ENCODE assay signal across 8 mouse cellular contexts in the genomic region with DNA sequence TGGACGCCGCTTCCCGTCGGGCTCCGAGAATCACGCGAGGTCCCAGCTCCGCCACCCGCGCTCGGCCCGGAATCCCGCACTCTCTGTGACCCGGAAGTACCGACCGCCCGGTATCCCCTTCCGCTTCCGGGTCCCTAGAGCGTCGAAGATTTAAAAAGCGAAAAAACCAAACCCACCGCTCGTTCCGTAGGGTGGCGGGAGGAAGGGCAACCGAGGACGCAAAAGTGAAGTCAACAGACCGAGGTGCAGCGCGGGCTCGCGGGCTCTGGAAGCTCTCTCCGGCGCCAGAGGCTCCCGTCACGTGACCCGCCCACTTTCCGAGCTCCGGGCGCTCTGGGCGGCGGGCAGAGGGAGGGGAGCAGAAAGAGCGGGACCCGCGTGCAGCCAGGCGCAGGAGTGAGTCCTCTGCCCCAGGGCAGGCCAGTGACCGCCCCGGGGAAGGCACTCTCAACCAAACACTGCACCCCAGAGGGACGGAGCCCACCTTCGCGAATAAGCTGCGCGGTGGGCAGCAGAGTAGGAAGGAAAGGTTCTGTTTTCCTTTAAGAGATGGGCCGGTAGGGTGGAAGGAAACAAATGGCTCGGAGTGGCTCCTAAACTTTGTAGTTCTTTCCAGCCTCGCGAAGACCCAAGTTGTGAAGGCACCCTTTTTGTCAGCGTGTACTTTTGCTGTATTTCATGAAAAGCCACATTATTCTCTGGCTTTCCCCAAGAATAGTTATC. TPM values are rescaled to one million over a fixed set of nuclear protein-coding genes. Genes with fewer than 3 reads are reported as not detected.
A peak's percentile ranks its signal among the peaks of the same experiment; 100 is the strongest.
DNase-seq lines count a peak whose midpoint lies in the region; ATAC-seq lines count a peak whose summit lies in the region.

Supt16 (minus strand) TSS at position 261 of the 723 bp plus-strand sequence.

- peaks cover 33% of the 10 kb centered on the region for H3K4me1 ChIP-seq in forebrain, embryonic 10.5 days
- H3K4me1 ChIP-seq in heart, embryonic 16.5 days (ENCODE audit: control insufficient read depth, insufficient read depth, low read length) = peaks cover 16% of the 10 kb centered on the region
- peaks cover 58% of the 10 kb centered on the region for H3K4me1 ChIP-seq in liver, embryonic 15.5 days (replicated peaks)
- peaks cover 7% of the 10 kb centered on the region for H3K4me1 ChIP-seq in neural tube, embryonic 12.5 days

- peak; percentile 88 for ATAC-seq in CD4-positive, CD25-positive, alpha-beta regulatory T cell, adult 4 months
- peak; percentile 91 for ATAC-seq in heart, embryonic 16.5 days (replicated peaks; ENCODE audit: extremely low read depth, insufficient read depth, low FRiP score)
- peak; percentile 90 for ATAC-seq in liver, embryonic 15.5 days (ENCODE audit: insufficient read depth)
- ATAC-seq in neural tube, embryonic 12.5 days (ENCODE audit: low FRiP score, low read depth) = peak; percentile 98

- DNase-seq in c-Kit-negative CD71-positive TER-119-positive erythroid progenitor cells, embryonic 14.5 days (ENCODE audit: low read depth, low spot score) = peak; percentile 74
- DNase-seq in forebrain, embryonic 10.5 days (ENCODE audit: extremely low spot score, low spot score) = peak; percentile 86
- peak; percentile 81 to 88 for DNase-seq in kidney, postnatal 36 days
- DNase-seq in telencephalon, adult 2 months (ENCODE audit: low read depth, low spot score) = peak; percentile 55

- H3K27ac ChIP-seq in forebrain, embryonic 10.5 days = peak within 1 kb of the TSS; percentile 99
- H3K27ac ChIP-seq in heart, embryonic 16.5 days (ENCODE audit: low read length) = peak within 1 kb of the TSS; percentile 98
- H3K27ac ChIP-seq in liver, embryonic 15.5 days (replicated peaks) = peak within 1 kb of the TSS; percentile 99
- H3K27ac ChIP-seq in neural tube, embryonic 12.5 days = peak within 1 kb of the TSS; percentile 90

- H3K27me3 ChIP-seq in forebrain, embryonic 10.5 days (ENCODE audit: poor library complexity, severe bottlenecking) = no peaks in the 10 kb centered on the region
- H3K27me3 ChIP-seq in heart, embryonic 16.5 days (ENCODE audit: control insufficient read depth, insufficient read depth, low read length) = no peaks in the 10 kb centered on the region
- no peaks in the 10 kb centered on the region for H3K27me3 ChIP-seq in liver, embryonic 15.5 days
- no peaks in the 10 kb centered on the region for H3K27me3 ChIP-seq in neural tube, embryonic 12.5 days (replicated peaks)

- peaks cover 66% of the 10 kb centered on the region for H3K36me3 ChIP-seq in forebrain, embryonic 10.5 days (replicated peaks)
- peaks cover 19% of the 10 kb centered on the region for H3K36me3 ChIP-seq in heart, embryonic 16.5 days (ENCODE audit: control insufficient read depth, insufficient read depth)
- H3K36me3 ChIP-seq in liver, embryonic 15.5 days (replicated peaks) = peaks cover 42% of the 10 kb centered on the region
- peaks cover 32% of the 10 kb centered on the region for H3K36me3 ChIP-seq in neural tube, embryonic 12.5 days

- H3K9me3 ChIP-seq in forebrain, embryonic 10.5 days = no peaks in the 10 kb centered on the region
- H3K9me3 ChIP-seq in heart, embryonic 16.5 days (replicated peaks; ENCODE audit: control insufficient read depth, low read length) = no peaks in the 10 kb centered on the region
- H3K9me3 ChIP-seq in liver, embryonic 15.5 days (replicated peaks) = no peaks in the 10 kb centered on the region
- no peaks in the 10 kb centered on the region for H3K9me3 ChIP-seq in neural tube, embryonic 12.5 days

- H3K4me3 ChIP-seq in forebrain, embryonic 10.5 days = peak within 1 kb of the TSS; percentile 80
- peak within 1 kb of the TSS; percentile 100 for H3K4me3 ChIP-seq in heart, embryonic 16.5 days (ENCODE audit: low read length)
- peak within 1 kb of the TSS; percentile 99 for H3K4me3 ChIP-seq in liver, embryonic 15.5 days (replicated peaks)
- H3K4me3 ChIP-seq in neural tube, embryonic 12.5 days = peak within 1 kb of the TSS; percentile 99

- WGBS in forebrain, embryonic 10.5 days = under 1% methylated on average over 59 of the region's 59 CpGs
- WGBS in heart, embryonic 16.5 days = under 1% methylated on average over 59 of the region's 59 CpGs
- under 1% methylated on average over 59 of the region's 59 CpGs for WGBS in liver, embryonic 15.5 days (ENCODE audit: insufficient replicate concordance)
- under 1% methylated on average over 59 of the region's 59 CpGs for WGBS in neural tube, embryonic 12.5 days

- peak within 1 kb of the TSS; percentile 86 for H3K4me2 ChIP-seq in heart, embryonic 16.5 days (ENCODE audit: low read depth, low read length)
- peak within 1 kb of the TSS; percentile 76 for H3K4me2 ChIP-seq in liver, embryonic 15.5 days
- peak within 1 kb of the TSS; percentile 68 for H3K4me2 ChIP-seq in neural tube, embryonic 12.5 days (replicated peaks)

- H3K9ac ChIP-seq in heart, embryonic 16.5 days (ENCODE audit: low read length) = peak within 1 kb of the TSS; percentile 99
- peak within 1 kb of the TSS; percentile 97 for H3K9ac ChIP-seq in liver, embryonic 15.5 days
- peak within 1 kb of the TSS; percentile 98 for H3K9ac ChIP-seq in neural tube, embryonic 12.5 days

RNA-seq across cellular contexts. Expression of gene Supt16, which starts in this region (rescaled TPM):
- polyA plus RNA-seq in CD4-positive, CD25-positive, alpha-beta regulatory T cell, adult 4 months (2017; shearing (Covaris generic)) = 10 to 100 TPM; 37.9 to 39.5 TPM
- 99.4 and 104 TPM in 2 replicates for polyA plus RNA-seq in forebrain, embryonic 10.5 days (2016; fragmentation: Nextera tagmentation; extraction: Ambion mirVana)
- 26.4 and 28.1 TPM in 2 replicates for polyA plus RNA-seq in heart, embryonic 16.5 days (2015; fragmentation: Nextera tagmentation; extraction: Ambion mirVana)
- polyA plus RNA-seq in liver, embryonic 15.5 days (2015; fragmentation: Nextera tagmentation; extraction: Ambion mirVana) = 28.8 and 30.5 TPM in 2 replicates
- polyA plus RNA-seq in neural tube, embryonic 12.5 days (2016; fragmentation: Nextera tagmentation; extraction: Ambion mirVana) = 57.8 and 64.4 TPM in 2 replicates

Comparison
In these comparisons a context has a peak if more than half of its experiments do, and no peak if none do; other contexts are left out.
1. Peak in every context shown above with its lines: DNase-seq, ATAC-seq, H3K4me3 ChIP-seq and H3K27ac ChIP-seq.